Mouse (Mus musculus) hindbrain, embryonic 16.5 days (tissue): ENCODE data around the gene Homer2. TPM values are rescaled to one million over a fixed set of nuclear protein-coding genes. Genes with fewer than 3 reads are reported as not detected.

ENCODE experiments used
- ATAC-seq: fragments of 200-750 bp; cut with Nextera tagmentation; 2 replicates; pipeline ENCODE4 v1.8.0; 2017; ENCODE audit warnings: moderate TSS enrichment, moderate library complexity
- H3K27ac ChIP-seq: fragments of 300-500 bp; sonication (generic); 2 replicates; pipeline ENCODE4 v1.5.1; 2014; ENCODE audit warnings: low read depth, mild to moderate bottlenecking, control low read depth, low read length, moderate library complexity
- H3K27me3 ChIP-seq: fragments of 300-500 bp; sonication (generic); replicated peaks from 2 replicates; pipeline ENCODE4 v1.6.1; 2014; ENCODE audit warnings: low read length; ENCODE audit not compliant: control insufficient read depth, insufficient read depth
- H3K36me3 ChIP-seq: fragments of 300-500 bp; sonication (generic); 2 replicates; pipeline ENCODE4 v1.6.1; 2014; ENCODE audit warnings: mild to moderate bottlenecking, low read length, moderate library complexity, mixed read lengths; ENCODE audit not compliant: control insufficient read depth, insufficient read depth
- H3K4me1 ChIP-seq: fragments of 300-500 bp; sonication (generic); 2 replicates; pipeline ENCODE4 v1.6.1; 2014; ENCODE audit warnings: low read depth, low read length; ENCODE audit not compliant: control insufficient read depth, insufficient read depth
- H3K4me2 ChIP-seq: fragments of 300-500 bp; sonication (generic); 2 replicates; pipeline ENCODE4 v1.6.1; 2014; ENCODE audit warnings: mild to moderate bottlenecking, low read length, control low read depth, moderate library complexity
- H3K4me3 ChIP-seq: fragments of 300-500 bp; sonication (generic); 2 replicates; pipeline ENCODE4 v1.5.1; 2014; ENCODE audit warnings: mild to moderate bottlenecking, low read length, control low read depth, moderate library complexity
- H3K9ac ChIP-seq: fragments of 300-500 bp; sonication (generic); 2 replicates; pipeline ENCODE4 v1.6.1; 2014; ENCODE audit warnings: low read depth, mild to moderate bottlenecking, control low read depth, low read length, moderate library complexity
- H3K9me3 ChIP-seq: fragments of 300-500 bp; sonication (generic); 2 replicates; pipeline ENCODE4 v1.6.1; 2014; ENCODE audit warnings: mild to moderate bottlenecking, low read length, moderate library complexity; ENCODE audit not compliant: control insufficient read depth
- WGBS: fragments of 180-500 bp; shearing (Covaris S2); extraction: QIAGEN DNeasy Blood & Tissue Kit; methylation state at CpG from one replicate; pipeline ENCODE4 v1.1.7; 2014; 5-methylcytosine and 5-hydroxymethylcytosine counted together
- polyA plus RNA-seq: library from polyadenylated mRNA; unstranded; fragments of >200 nt; fragmentation: Nextera tagmentation; extraction: Ambion mirVana; gene quantifications from 2 replicates; pipeline ENCODE4 v1.2.1, GENCODE M21; 2015

Gene Homer2
- polyA plus RNA-seq, 1 experiment from 2014 or later = 26.3 TPM

GRCm38 (mm10) chr7:81572610-81573268, 134.6 kb downstream of the Homer2 start:
- 71% methylated on average over 6 of the region's 6 CpGs for WGBS
- Histone ChIP-seq H3K27me3 (no peaks in the 10 kb centered on the region), H3K4me3 (peak overlapping the region; percentile 96), H3K4me2 (peak overlapping the region; percentile 89), H3K9ac (no peak overlapping the region; the same call in 1 of the 2 replicates), H3K36me3 (peaks cover 1% of the 10 kb centered on the region), H3K9me3 (no peaks in the 10 kb centered on the region), H3K27ac (no peak overlapping the region), H3K4me1 (peaks cover 20% of the 10 kb centered on the region)
- no peak for ATAC-seq

GRCm38 (mm10) chr7:81571941-81572441, 135.3 kb downstream of the Homer2 start:
- no peak for ATAC-seq
- Histone ChIP-seq H3K27me3 (no peaks in the 10 kb centered on the region), H3K36me3 (no peaks in the 10 kb centered on the region), H3K4me3 (peak overlapping the region; percentile 96), H3K9ac (peak overlapping the region; percentile 94), H3K4me2 (peak overlapping the region; percentile 89), H3K4me1 (peaks cover 20% of the 10 kb centered on the region), H3K27ac (peak overlapping the region; percentile 97), H3K9me3 (no peaks in the 10 kb centered on the region)
- 16% methylated on average over 15 of the region's 15 CpGs for WGBS

- peak; percentile 100 for ATAC-seq
- WGBS = under 1% methylated on average over 84 of the region's 96 CpGs
- Histone ChIP-seq H3K4me1 (peaks cover 20% of the 10 kb centered on the region), H3K27me3 (no peaks in the 10 kb centered on the region), H3K27ac (peak within 1 kb of the TSS; percentile 97), H3K9ac (peak within 1 kb of the TSS; percentile 94), H3K36me3 (no peaks in the 10 kb centered on the region), H3K9me3 (no peaks in the 10 kb centered on the region), H3K4me2 (peak within 1 kb of the TSS; percentile 89), H3K4me3 (peak within 1 kb of the TSS; percentile 96)
Observed at GRCm38 (mm10) chr7:81571108-81571940, 136.0 kb downstream of the Homer2 start, which contains the start of gene Whamm. Gene Whamm, plus strand, starts transcription at chr7:81571266.

GRCm38 (mm10) chr7:81570752-81571107, 136.6 kb downstream of the Homer2 start:
- ATAC-seq = peak; percentile 73; the same call in 1 of the 2 replicates
- WGBS = 3% methylated on average over 5 of the region's 5 CpGs
- Histone ChIP-seq H3K9ac (peak overlapping the region; percentile 27; the same call in 1 of the 2 replicates), H3K9me3 (no peaks in the 10 kb centered on the region), H3K27me3 (no peaks in the 10 kb centered on the region), H3K27ac (no peak overlapping the region), H3K4me2 (peak overlapping the region; percentile 89), H3K4me1 (peaks cover 20% of the 10 kb centered on the region), H3K36me3 (no peaks in the 10 kb centered on the region), H3K4me3 (peak overlapping the region; percentile 96)

GRCm38 (mm10) chr7:81570271-81570670, 137.1 kb downstream of the Homer2 start:
- no peaks in the 10 kb centered on the region for H3K36me3 ChIP-seq
- no peak overlapping the region for H3K4me2 ChIP-seq
- H3K4me3 ChIP-seq = no peak overlapping the region
- H3K9me3 ChIP-seq = no peaks in the 10 kb centered on the region
- no peaks in the 10 kb centered on the region for H3K27me3 ChIP-seq
- no peak overlapping the region for H3K9ac ChIP-seq
- no peak overlapping the region for H3K27ac ChIP-seq
- peaks cover 20% of the 10 kb centered on the region for H3K4me1 ChIP-seq
- 92% methylated on average over 3 of the region's 3 CpGs for WGBS
- no peak for ATAC-seq

- no peak overlapping the region for H3K4me2 ChIP-seq
- no peak overlapping the region for H3K4me3 ChIP-seq
- WGBS = 96% methylated on average over 1 of the region's 1 CpGs
- no peak overlapping the region for H3K9ac ChIP-seq
- ATAC-seq = no peak
- H3K9me3 ChIP-seq = no peaks in the 10 kb centered on the region
- H3K36me3 ChIP-seq = no peaks in the 10 kb centered on the region
- H3K27me3 ChIP-seq = no peaks in the 10 kb centered on the region
- H3K27ac ChIP-seq = no peak overlapping the region
- peaks cover 20% of the 10 kb centered on the region for H3K4me1 ChIP-seq
Observed at GRCm38 (mm10) chr7:81569851-81570250, 137.5 kb downstream of the Homer2 start.

GRCm38 (mm10) chr7:81567396-81567795, 139.9 kb downstream of the Homer2 start:
- Histone ChIP-seq H3K27ac (no peak overlapping the region), H3K4me1 (peaks cover 8% of the 10 kb centered on the region), H3K9me3 (no peaks in the 10 kb centered on the region), H3K4me2 (no peak overlapping the region), H3K36me3 (no peaks in the 10 kb centered on the region), H3K27me3 (no peaks in the 10 kb centered on the region), H3K9ac (no peak overlapping the region), H3K4me3 (no peak overlapping the region)
- ATAC-seq = no peak
- WGBS = 93% methylated on average over 5 of the region's 5 CpGs

- Histone ChIP-seq H3K9me3 (no peaks in the 10 kb centered on the region), H3K27ac (no peak within 1 kb of the TSS), H3K4me1 (peaks cover 3% of the 10 kb centered on the region; the same call in 1 of the 2 replicates), H3K27me3 (no peaks in the 10 kb centered on the region), H3K4me2 (no peak within 1 kb of the TSS), H3K9ac (no peak within 1 kb of the TSS), H3K36me3 (no peaks in the 10 kb centered on the region), H3K4me3 (no peak within 1 kb of the TSS)
- ATAC-seq = no peak
- 76% methylated on average over 9 of the region's 9 CpGs for WGBS
Observed at GRCm38 (mm10) chr7:81566892-81567291, 140.4 kb downstream of the Homer2 start, which contains the start of gene Fsd2. Gene Fsd2, minus strand, starts transcription at chr7:81566944.

GRCm38 (mm10) chr7:81566332-81566731, 141.0 kb downstream of the Homer2 start:
- Histone ChIP-seq H3K4me2 (no peak overlapping the region), H3K9me3 (no peaks in the 10 kb centered on the region), H3K27me3 (no peaks in the 10 kb centered on the region), H3K4me1 (0 out of 2 replicates have a peak, but pooled peaks cover 2% of the 10 kb centered on the region), H3K9ac (no peak overlapping the region), H3K36me3 (no peaks in the 10 kb centered on the region), H3K27ac (no peak overlapping the region), H3K4me3 (no peak overlapping the region)
- 78% methylated on average over 4 of the region's 4 CpGs for WGBS
- ATAC-seq = no peak
